Mouse (Mus musculus) embryo, embryonic 9.5 days (tissue): Measurements from ENCODE around the gene Auts2.

ENCODE experiments used
- DNase-seq: peaks from one replicate; pipeline ENCODE4 v3.0.0-alpha.2; 2017; ENCODE audit errors: extremely low spot score

Gene Auts2

DNA sequence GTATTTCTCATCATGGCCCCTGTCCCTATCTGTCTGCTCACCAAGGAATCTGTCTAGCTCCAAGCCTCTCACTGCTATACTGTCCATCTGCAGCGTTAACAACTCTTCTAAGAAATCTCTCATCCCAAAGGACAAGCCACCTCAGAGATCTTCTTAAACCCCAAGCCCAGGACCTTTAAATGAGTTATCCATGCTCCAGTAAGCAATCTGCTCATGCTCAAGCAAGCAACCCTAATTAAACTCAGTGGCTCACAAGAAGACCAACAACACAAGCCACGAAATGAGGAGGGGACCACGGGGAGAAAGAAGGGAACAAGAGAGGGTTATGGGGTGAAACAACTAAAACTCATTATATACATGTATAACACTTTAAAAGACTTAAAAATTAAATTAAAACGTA, 535.2 kb downstream of the Auts2 start:
- DNase-seq: no peak

DNA sequence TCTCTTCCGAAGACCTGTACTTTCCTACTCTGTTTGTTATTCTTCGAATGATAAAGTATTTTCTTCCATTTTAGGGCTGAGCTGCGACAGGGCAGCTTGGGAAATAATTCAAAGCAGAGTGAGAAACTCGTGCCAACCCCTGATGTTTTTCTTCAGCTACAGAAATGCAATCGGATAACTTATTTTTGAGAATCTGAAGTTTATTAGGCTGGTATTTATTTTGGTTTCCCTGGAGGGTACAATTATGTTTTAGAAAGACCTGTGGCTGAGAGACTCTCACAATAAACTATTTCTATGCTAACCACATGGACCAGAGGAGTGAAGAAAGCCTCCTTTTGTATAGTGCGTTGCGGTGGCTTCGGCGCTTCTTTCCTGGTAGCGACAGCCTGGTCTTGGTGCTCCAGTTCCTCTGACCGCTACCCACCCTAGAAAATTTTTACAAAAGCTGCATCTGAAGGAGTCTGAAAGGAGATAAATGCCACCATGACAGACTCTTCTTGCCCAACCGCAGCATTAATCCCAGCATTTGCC, 550.4 kb downstream of the Auts2 start:
- no peak for DNase-seq

GRCm38 (mm10) chr5:131992268-131992667, 550.9 kb downstream of the Auts2 start:
- DNase-seq: no peak

- no peak for DNase-seq
These were observed 552.6 kb downstream of the Auts2 start for GRCm38 (mm10) chr5:131990532-131990931.

DNA sequence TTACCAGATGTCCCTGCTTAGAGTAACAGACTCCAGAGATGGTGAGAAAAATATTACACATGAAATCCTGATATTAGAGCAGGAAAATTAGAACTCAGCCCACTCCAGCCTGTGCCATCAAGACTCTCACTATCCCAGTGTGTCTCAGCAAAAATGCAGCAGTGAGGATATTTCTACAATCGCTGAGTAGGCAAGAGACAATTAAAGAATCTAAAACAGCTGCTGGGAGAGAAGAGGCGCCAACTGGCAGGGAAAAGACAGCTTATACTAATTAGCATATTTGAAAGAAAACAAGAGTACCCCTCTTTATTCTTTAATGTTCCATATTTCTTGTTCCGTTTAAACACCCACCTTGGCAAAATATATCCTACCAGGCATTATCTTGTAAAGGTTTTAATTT, 561.7 kb downstream of the Auts2 start:
- no peak for DNase-seq

DNA sequence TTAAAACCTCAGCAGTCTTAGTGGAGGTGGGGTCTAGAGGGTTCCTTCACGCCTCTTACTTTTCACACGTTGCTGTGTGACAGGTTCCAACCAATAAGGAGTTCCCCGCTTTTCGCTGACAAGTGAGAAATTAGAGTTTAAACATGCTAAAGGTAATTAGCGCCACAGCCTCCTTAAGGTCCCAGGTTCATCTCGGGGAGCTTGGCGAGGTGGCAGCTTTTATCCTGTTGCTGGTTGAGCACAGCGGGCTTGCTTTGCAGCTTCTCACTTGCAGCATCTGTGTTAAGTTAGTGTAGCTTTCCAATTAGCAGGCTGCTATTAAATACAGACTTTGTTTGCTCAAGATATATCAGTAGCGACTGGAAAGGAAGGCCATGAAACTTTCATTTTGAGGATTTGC, 564.2 kb downstream of the Auts2 start:
- DNase-seq: no peak

GRCm38 (mm10) chr5:131977497-131977896, 565.6 kb downstream of the Auts2 start:
- no peak for DNase-seq

- DNase-seq: no peak
These were observed 571.2 kb downstream of the Auts2 start for GRCm38 (mm10) chr5:131971901-131972300.

- DNase-seq: no peak
These were observed 577.6 kb downstream of the Auts2 start for GRCm38 (mm10) chr5:131965499-131965898.

DNA sequence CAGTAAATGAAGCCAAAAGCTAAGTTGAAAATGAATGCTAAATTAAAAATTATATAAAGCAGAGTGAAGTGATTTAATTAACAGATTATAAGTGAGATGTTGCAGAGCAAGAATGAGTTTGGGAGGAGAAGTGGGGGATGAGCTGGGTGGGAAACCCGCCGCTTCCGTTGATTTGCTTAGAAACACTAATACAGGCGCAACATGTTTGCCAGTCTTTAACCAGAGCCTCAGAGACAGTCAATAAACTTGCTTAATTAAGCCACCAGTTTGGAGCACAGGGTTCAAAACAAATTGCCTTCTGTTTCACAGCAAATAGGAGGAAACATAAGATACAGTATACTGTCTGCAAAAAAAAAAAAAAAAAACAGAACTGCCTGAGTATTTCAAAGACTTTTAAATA, 579.6 kb downstream of the Auts2 start:
- DNase-seq: no peak

DNA sequence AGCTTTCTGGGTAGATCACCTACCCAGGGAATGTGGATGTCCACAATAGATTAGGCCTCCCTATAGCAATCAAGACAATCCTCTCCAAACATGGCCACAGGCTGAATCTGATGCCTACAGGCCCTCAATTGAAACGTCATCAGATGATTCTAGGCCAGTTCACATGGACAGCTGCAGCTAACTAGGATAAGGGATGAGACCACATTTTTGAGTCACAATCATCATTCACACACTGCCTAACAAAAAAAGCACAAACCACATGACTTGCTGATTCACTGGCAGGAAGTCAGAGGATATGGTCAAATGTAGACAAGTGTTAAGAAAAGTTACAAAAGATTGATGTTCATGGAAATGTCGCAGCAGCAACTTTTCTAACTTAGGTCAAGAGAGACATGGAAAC, 581.3 kb downstream of the Auts2 start:
- no peak for DNase-seq

GRCm38 (mm10) chr5:131960432-131960831, 582.7 kb downstream of the Auts2 start:
- DNase-seq: no peak

GRCm38 (mm10) chr5:131956998-131957397, 586.1 kb downstream of the Auts2 start:
- DNase-seq: no peak

DNA sequence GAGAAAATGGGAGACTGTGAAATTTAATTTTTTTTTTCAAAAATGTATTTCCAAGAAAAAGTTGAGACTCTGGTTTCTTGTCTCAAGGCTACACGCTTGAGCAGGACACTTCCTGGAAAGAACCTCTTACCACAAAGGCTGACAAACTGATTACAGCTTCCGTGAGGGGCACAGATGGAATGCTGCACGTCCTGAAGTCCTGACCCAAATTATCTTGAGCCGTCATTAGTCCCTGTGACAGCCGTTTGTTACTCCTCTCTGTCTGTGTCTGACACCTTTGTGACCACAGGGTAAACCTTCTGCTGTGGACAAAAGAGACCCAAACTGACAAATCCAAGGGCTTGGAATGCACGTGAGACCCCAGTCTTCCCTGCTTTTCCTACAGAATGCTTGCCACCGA, 587.1 kb downstream of the Auts2 start:
- peak; percentile 27 for DNase-seq

GRCm38 (mm10) chr5:131955227-131956016, 587.7 kb downstream of the Auts2 start:
- DNase-seq: no peak

- no peak for DNase-seq
These were observed 594.5 kb downstream of the Auts2 start for GRCm38 (mm10) chr5:131948571-131949151.

DNA sequence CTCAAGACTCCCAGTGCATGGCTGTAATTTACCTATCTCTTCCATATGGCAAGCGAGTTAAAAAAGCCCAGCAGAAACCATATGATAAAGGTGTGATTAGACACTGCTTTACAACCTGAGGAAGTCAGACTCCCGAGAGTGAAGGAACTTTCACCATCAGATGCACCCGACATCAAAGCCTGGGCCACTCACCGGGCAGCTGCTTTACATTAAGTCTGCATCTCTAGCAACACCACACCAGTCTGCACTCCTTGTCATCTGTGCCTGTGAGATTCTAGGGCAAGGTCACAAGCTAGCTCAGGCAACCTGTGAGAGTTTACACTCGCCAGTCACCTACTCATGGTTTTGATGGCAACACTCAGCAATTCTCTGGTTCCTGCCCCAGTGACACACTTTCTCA, 596.3 kb downstream of the Auts2 start:
- no peak for DNase-seq

DNA sequence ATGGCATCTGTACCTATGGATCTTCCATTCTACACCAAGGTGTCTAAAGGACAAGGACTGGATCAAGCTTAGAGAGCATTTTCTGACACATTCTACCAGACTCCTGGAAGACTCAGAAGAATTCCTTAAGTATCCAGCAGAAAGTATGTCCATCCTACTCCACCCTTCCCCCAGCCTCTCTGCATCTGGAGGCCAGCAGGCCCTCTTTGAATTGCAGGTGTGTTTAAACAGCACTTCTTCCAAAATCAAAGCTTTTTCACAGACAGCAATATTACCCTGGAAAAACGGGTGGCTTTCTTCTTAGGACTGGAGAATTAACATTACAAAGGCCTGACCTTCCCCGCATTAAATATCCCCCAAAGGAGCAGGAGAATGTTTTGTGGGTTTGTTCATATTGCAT, 598.4 kb downstream of the Auts2 start:
- DNase-seq: no peak

DNA sequence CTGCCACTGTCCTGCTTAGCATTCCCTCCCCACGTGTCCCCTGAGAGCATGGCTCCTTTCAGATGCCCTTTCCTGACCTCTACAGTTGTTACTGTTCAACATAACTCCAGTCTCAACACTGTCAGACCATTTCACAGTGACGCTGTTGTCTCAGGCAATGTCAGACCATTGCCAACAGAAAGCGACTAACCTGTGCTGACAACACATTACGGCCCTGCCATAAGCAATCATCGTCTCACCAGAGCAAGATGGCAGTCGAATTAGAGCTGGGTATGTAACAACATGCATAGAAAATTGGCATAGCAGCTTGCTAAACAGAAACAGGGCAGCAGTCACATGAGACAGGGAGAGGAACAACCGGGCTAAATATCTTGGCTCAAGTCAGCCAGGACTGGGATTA, 614.4 kb downstream of the Auts2 start:
- DNase-seq: no peak

GRCm38 (mm10) chr5:131922759-131923158, 620.4 kb downstream of the Auts2 start:
- DNase-seq: no peak

- DNase-seq: no peak
These were observed 621.0 kb downstream of the Auts2 start for GRCm38 (mm10) chr5:131922118-131922517.

GRCm38 (mm10) chr5:131919983-131920777, 623.0 kb downstream of the Auts2 start:
- DNase-seq: no peak
